Mouse (Mus musculus) liver, embryonic 16.5 days (tissue): Measurements from ENCODE around the gene Lrrtm4. TPM values are rescaled to one million over a fixed set of nuclear protein-coding genes. Genes with fewer than 3 reads are reported as not detected.

ENCODE experiments used
- ATAC-seq: fragments of 200-750 bp; cut with Nextera tagmentation; 2 replicates; pipeline ENCODE4 v1.8.0; 2017; ENCODE audit warnings: low read depth, mild to moderate bottlenecking, moderate number of reproducible peaks, moderate library complexity
- H3K27ac ChIP-seq: fragments of 300-500 bp; sonication (generic); 2 replicates; pipeline ENCODE4 v1.5.1; 2014; ENCODE audit warnings: mild to moderate bottlenecking, low read length
- H3K27me3 ChIP-seq: fragments of 300-500 bp; sonication (generic); 2 replicates; pipeline ENCODE4 v1.6.1; 2014; ENCODE audit warnings: low read depth, low read length, mixed read lengths; ENCODE audit not compliant: control insufficient read depth, insufficient read depth
- H3K36me3 ChIP-seq: fragments of 300-500 bp; sonication (generic); 2 replicates; pipeline ENCODE4 v1.6.1; 2014; ENCODE audit warnings: mild to moderate bottlenecking; ENCODE audit not compliant: control insufficient read depth, insufficient read depth
- H3K4me1 ChIP-seq: fragments of 300-500 bp; sonication (generic); 2 replicates; pipeline ENCODE4 v1.6.1; 2014; ENCODE audit warnings: low read depth, low read length, mixed read lengths; ENCODE audit not compliant: control insufficient read depth
- H3K4me2 ChIP-seq: fragments of 300-500 bp; sonication (generic); 2 replicates; pipeline ENCODE4 v1.6.1; 2014; ENCODE audit warnings: low read depth, low read length, mixed read lengths
- H3K4me3 ChIP-seq: fragments of 300-500 bp; sonication (generic); 2 replicates; pipeline ENCODE4 v1.5.1; 2014; ENCODE audit warnings: low read depth, mild to moderate bottlenecking, low read length
- H3K9ac ChIP-seq: fragments of 300-500 bp; sonication (generic); 2 replicates; pipeline ENCODE4 v1.6.1; 2014; ENCODE audit warnings: low read depth, low read length
- H3K9me3 ChIP-seq: fragments of 300-500 bp; sonication (generic); replicated peaks from 2 replicates; pipeline ENCODE4 v1.6.1; 2016; ENCODE audit warnings: low read length; ENCODE audit not compliant: control insufficient read depth
- WGBS: fragments of 180-500 bp; shearing (Covaris S2); extraction: QIAGEN DNeasy Blood & Tissue Kit; methylation state at CpG from one replicate; pipeline ENCODE4 v1.1.7; 2014; ENCODE audit not compliant: insufficient replicate concordance; 5-methylcytosine and 5-hydroxymethylcytosine counted together
- polyA plus RNA-seq: library from polyadenylated mRNA; unstranded; fragments of >200 nt; fragmentation: Nextera tagmentation; extraction: Ambion mirVana; gene quantifications from 2 replicates; pipeline ENCODE4 v1.2.1, GENCODE M21; 2015

Gene Lrrtm4
- polyA plus RNA-seq, 1 experiment from 2014 or later, result not detected

GRCm38 (mm10) chr6:80554991-80555390 lies 536.3 kb downstream of the Lrrtm4 start:
- no peaks in the 10 kb centered on the region for H3K27me3 ChIP-seq
- H3K9ac ChIP-seq, result no peak overlapping the region
- no peak overlapping the region for H3K27ac ChIP-seq
- no peaks in the 10 kb centered on the region for H3K9me3 ChIP-seq
- no peak overlapping the region for H3K4me2 ChIP-seq
- no peak overlapping the region for H3K4me3 ChIP-seq
- no peaks in the 10 kb centered on the region for H3K4me1 ChIP-seq
- ATAC-seq, result peak; percentile 62; the same call in 1 of the 2 replicates
- no peaks in the 10 kb centered on the region for H3K36me3 ChIP-seq

- Histone ChIP-seq H3K9ac (no peak overlapping the region), H3K4me1 (no peaks in the 10 kb centered on the region), H3K27me3 (no peaks in the 10 kb centered on the region), H3K27ac (no peak overlapping the region), H3K4me3 (no peak overlapping the region), H3K4me2 (no peak overlapping the region), H3K9me3 (no peaks in the 10 kb centered on the region), H3K36me3 (no peaks in the 10 kb centered on the region)
- ATAC-seq, result no peak
- WGBS, result 69% methylated on average over 2 of the region's 2 CpGs
These were observed 558.5 kb downstream of the Lrrtm4 start for GRCm38 (mm10) chr6:80577227-80577626.

- Histone ChIP-seq H3K9ac (no peak overlapping the region), H3K4me1 (no peaks in the 10 kb centered on the region), H3K9me3 (no peaks in the 10 kb centered on the region), H3K36me3 (no peaks in the 10 kb centered on the region), H3K27ac (no peak overlapping the region), H3K4me2 (no peak overlapping the region), H3K4me3 (no peak overlapping the region), H3K27me3 (no peaks in the 10 kb centered on the region)
- no peak for ATAC-seq
- WGBS, result 40% methylated on average over 1 of the region's 1 CpGs
These were observed 563.5 kb downstream of the Lrrtm4 start for GRCm38 (mm10) chr6:80582225-80582624.

- 30% methylated on average over 1 of the region's 1 CpGs for WGBS
These were observed 571.1 kb downstream of the Lrrtm4 start for GRCm38 (mm10) chr6:80589776-80590175.

GRCm38 (mm10) chr6:80619508-80619907 lies 600.8 kb downstream of the Lrrtm4 start:
- H3K9me3 ChIP-seq, result no peaks in the 10 kb centered on the region
- no peak overlapping the region for H3K9ac ChIP-seq
- H3K27ac ChIP-seq, result no peak overlapping the region
- H3K36me3 ChIP-seq, result no peaks in the 10 kb centered on the region
- no peak for ATAC-seq
- H3K27me3 ChIP-seq, result no peaks in the 10 kb centered on the region
- H3K4me1 ChIP-seq, result no peaks in the 10 kb centered on the region
- no peak overlapping the region for H3K4me3 ChIP-seq
- 59% methylated on average over 2 of the region's 2 CpGs for WGBS
- H3K4me2 ChIP-seq, result no peak overlapping the region

More at GRCm38 (mm10) chr6:80589776-80590175, 571.1 kb downstream of the Lrrtm4 start:
- no peaks in the 10 kb centered on the region for H3K27me3 ChIP-seq
- no peaks in the 10 kb centered on the region for H3K9me3 ChIP-seq
- H3K36me3 ChIP-seq, result no peaks in the 10 kb centered on the region
- ATAC-seq, result no peak
- H3K9ac ChIP-seq, result no peak overlapping the region
- H3K4me2 ChIP-seq, result no peak overlapping the region
- H3K4me3 ChIP-seq, result no peak overlapping the region
- no peaks in the 10 kb centered on the region for H3K4me1 ChIP-seq
- H3K27ac ChIP-seq, result no peak overlapping the region

DNA sequence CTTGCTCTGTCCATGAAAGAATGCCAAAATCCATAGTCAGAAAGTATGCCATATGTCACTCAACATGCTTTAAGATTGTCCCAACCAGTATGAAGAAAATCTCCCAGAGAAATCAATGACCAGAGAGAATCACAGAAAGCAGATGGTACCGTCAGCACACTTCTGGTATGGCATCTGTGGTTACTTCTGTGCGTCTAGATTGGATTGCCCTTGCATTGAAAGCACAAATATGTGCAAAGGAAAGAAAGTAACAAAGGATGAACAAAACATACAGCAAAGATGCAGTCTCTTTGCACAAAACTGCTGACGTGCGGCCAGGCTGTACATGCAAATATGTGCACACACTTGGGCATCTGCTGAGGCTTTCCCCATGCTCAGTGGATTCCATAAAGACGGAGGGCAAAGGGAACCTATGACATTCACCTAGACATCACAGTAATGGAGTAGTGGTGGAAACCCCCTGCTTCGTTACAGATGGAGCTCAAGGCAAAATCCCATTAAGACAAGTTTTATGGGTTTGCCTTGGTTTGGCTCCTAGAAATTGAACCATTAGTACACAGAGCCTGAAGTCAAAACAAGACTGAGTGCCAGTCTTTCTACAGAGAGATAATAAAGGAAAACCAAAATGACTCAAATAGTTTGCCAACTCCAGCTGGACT lies 604.1 kb downstream of the Lrrtm4 start:
- H3K9me3 ChIP-seq, result no peaks in the 10 kb centered on the region
- ATAC-seq, result no peak

DNA sequence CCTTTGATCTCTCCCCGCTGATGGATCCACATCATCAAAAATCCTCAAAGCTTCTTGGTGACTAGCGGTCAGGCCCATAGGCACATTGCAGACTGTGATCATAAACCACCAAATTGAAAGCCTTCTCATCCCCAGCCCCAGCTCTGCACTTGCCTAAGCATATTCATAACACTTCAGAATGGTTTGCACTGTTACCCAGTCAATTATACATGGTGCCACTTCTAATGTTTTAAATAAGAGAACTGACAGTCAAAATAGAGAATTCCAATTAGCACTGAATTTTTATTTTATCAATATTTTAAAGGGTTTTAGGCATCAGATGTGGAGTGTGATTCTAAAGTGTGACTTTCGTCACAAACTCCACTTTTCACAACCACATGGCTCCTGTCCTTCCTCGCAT lies 606.8 kb downstream of the Lrrtm4 start:
- H3K4me3 ChIP-seq, result no peak overlapping the region
- H3K4me1 ChIP-seq, result no peaks in the 10 kb centered on the region
- no peak overlapping the region for H3K9ac ChIP-seq
- H3K27me3 ChIP-seq, result no peaks in the 10 kb centered on the region
- H3K36me3 ChIP-seq, result no peaks in the 10 kb centered on the region
- no peak for ATAC-seq
- WGBS, result 65% methylated on average over 4 of the region's 4 CpGs
- no peaks in the 10 kb centered on the region for H3K9me3 ChIP-seq
- H3K4me2 ChIP-seq, result no peak overlapping the region
- H3K27ac ChIP-seq, result no peak overlapping the region

More for the DNA sequence above, 604.1 kb downstream of the Lrrtm4 start:
- no peaks in the 10 kb centered on the region for H3K27me3 ChIP-seq
- H3K4me2 ChIP-seq, result no peak overlapping the region
- WGBS, result 70% methylated on average over 6 of the region's 6 CpGs
- H3K27ac ChIP-seq, result no peak overlapping the region
- no peaks in the 10 kb centered on the region for H3K4me1 ChIP-seq
- H3K36me3 ChIP-seq, result no peaks in the 10 kb centered on the region
- no peak overlapping the region for H3K4me3 ChIP-seq
- no peak overlapping the region for H3K9ac ChIP-seq

- Histone ChIP-seq H3K9me3 (no peaks in the 10 kb centered on the region), H3K9ac (no peak overlapping the region), H3K27ac (no peak overlapping the region), H3K36me3 (no peaks in the 10 kb centered on the region), H3K4me2 (no peak overlapping the region), H3K4me1 (no peaks in the 10 kb centered on the region), H3K27me3 (no peaks in the 10 kb centered on the region), H3K4me3 (no peak overlapping the region)
- 74% methylated on average over 5 of the region's 5 CpGs for WGBS
- ATAC-seq, result no peak
These were observed 644.1 kb downstream of the Lrrtm4 start for GRCm38 (mm10) chr6:80662729-80663128.

- Histone ChIP-seq H3K36me3 (no peaks in the 10 kb centered on the region), H3K9ac (no peak overlapping the region), H3K4me3 (no peak overlapping the region), H3K9me3 (no peaks in the 10 kb centered on the region), H3K27ac (no peak overlapping the region), H3K4me2 (no peak overlapping the region), H3K4me1 (no peaks in the 10 kb centered on the region), H3K27me3 (no peaks in the 10 kb centered on the region)
- WGBS, result 69% methylated on average over 4 of the region's 4 CpGs
- no peak for ATAC-seq
These were observed 645.4 kb downstream of the Lrrtm4 start for GRCm38 (mm10) chr6:80664039-80664438.
